Mouse (Mus musculus) retina, postnatal 1 day (tissue): ENCODE results near the gene Rap1gds1.

Source experiments
- DNase-seq: peaks from one replicate; pipeline ENCODE4 v3.0.0-alpha.2; 2012

The Rap1gds1 gene

GRCm38 (mm10) chr3:138937241-138937640 is 137.8 kb downstream of the Rap1gds1 start:
- no peak for DNase-seq

GRCm38 (mm10) chr3:138936780-138937179 is 138.2 kb downstream of the Rap1gds1 start:
- DNase-seq, result no peak

GRCm38 (mm10) chr3:138927437-138927836 is 147.6 kb downstream of the Rap1gds1 start:
- no peak for DNase-seq

- DNase-seq, result no peak
Observed at GRCm38 (mm10) chr3:138926161-138926560, 148.8 kb downstream of the Rap1gds1 start.

GRCm38 (mm10) chr3:138918241-138918640 is 156.8 kb downstream of the Rap1gds1 start:
- no peak for DNase-seq

- no peak for DNase-seq
Observed at GRCm38 (mm10) chr3:138917016-138917415, 158.0 kb downstream of the Rap1gds1 start.

- DNase-seq, result no peak
Observed at GRCm38 (mm10) chr3:138916591-138916990, 158.4 kb downstream of the Rap1gds1 start.

GRCm38 (mm10) chr3:138914626-138915288 is 160.2 kb downstream of the Rap1gds1 start:
- DNase-seq, result no peak

- no peak for DNase-seq
Observed at GRCm38 (mm10) chr3:138912504-138912903, 162.5 kb downstream of the Rap1gds1 start.

- DNase-seq, result no peak
Observed at GRCm38 (mm10) chr3:138909313-138909712, 165.7 kb downstream of the Rap1gds1 start.

- peak; percentile 85 for DNase-seq
Observed at GRCm38 (mm10) chr3:138906112-138906880, 168.7 kb downstream of the Rap1gds1 start.

- DNase-seq, result no peak
Observed at GRCm38 (mm10) chr3:138905678-138906077, 169.3 kb downstream of the Rap1gds1 start.

- DNase-seq, result no peak
Observed at GRCm38 (mm10) chr3:138900571-138901141, 174.3 kb downstream of the Rap1gds1 start.

- DNase-seq, result no peak
Observed at GRCm38 (mm10) chr3:138898055-138898454, 176.9 kb downstream of the Rap1gds1 start.

GRCm38 (mm10) chr3:138897500-138897899 is 177.5 kb downstream of the Rap1gds1 start:
- DNase-seq, result no peak

- DNase-seq, result peak; percentile 12
Observed at GRCm38 (mm10) chr3:138893520-138893919, 181.5 kb downstream of the Rap1gds1 start.

- DNase-seq, result peak; percentile 25
Observed at GRCm38 (mm10) chr3:138889769-138890295, 185.2 kb downstream of the Rap1gds1 start.

GRCm38 (mm10) chr3:138889214-138889613 is 185.8 kb downstream of the Rap1gds1 start:
- no peak for DNase-seq

GRCm38 (mm10) chr3:138886121-138886520 is 188.9 kb downstream of the Rap1gds1 start:
- DNase-seq, result no peak

GRCm38 (mm10) chr3:138881725-138882347 is 193.2 kb downstream of the Rap1gds1 start:
- no peak for DNase-seq

- DNase-seq, result no peak
Observed at GRCm38 (mm10) chr3:138880999-138881724, 193.8 kb downstream of the Rap1gds1 start.

- no peak for DNase-seq
Observed at GRCm38 (mm10) chr3:138877741-138878140, 197.3 kb downstream of the Rap1gds1 start.
